Mouse (Mus musculus) testis, adult 2 months (tissue): ENCODE results near the gene Tprn. TPM values are rescaled to one million over a fixed set of nuclear protein-coding genes. Genes with fewer than 3 reads are reported as not detected.
"Not testable (repeated sequence)": the region's sequence is repeated elsewhere in the genome, so short reads cannot be mapped to it uniquely, and the experiment has no call there.

ENCODE experiments used
- H3K27ac ChIP-seq: fragments of 200-500 bp; 2 replicates; pipeline ENCODE4 v1.5.1; 2012; ENCODE audit warnings: low read depth, low read length; ENCODE audit not compliant: control insufficient read depth, insufficient read depth
- H3K27me3 ChIP-seq: fragments of 200-500 bp; 2 replicates; pipeline ENCODE4 v1.6.1; 2012; ENCODE audit warnings: mild to moderate bottlenecking, low read length, moderate library complexity; ENCODE audit not compliant: control insufficient read depth, insufficient read depth
- H3K36me3 ChIP-seq: fragments of 200-500 bp; 2 replicates; pipeline ENCODE4 v1.6.1; 2012; ENCODE audit warnings: mild to moderate bottlenecking, low read length; ENCODE audit not compliant: control insufficient read depth, insufficient read depth
- H3K4me1 ChIP-seq: fragments of 200-500 bp; 2 replicates; pipeline ENCODE4 v1.6.1; 2012; ENCODE audit warnings: low read length; ENCODE audit not compliant: control insufficient read depth, insufficient read depth
- H3K4me3 ChIP-seq: fragments of 200-500 bp; 2 replicates; pipeline ENCODE4 v1.5.1; 2012; ENCODE audit warnings: low read depth, mild to moderate bottlenecking, low read length, moderate library complexity, mixed read lengths; ENCODE audit not compliant: control insufficient read depth
- CTCF ChIP-seq: fragments of 200-500 bp; IDR thresholded peaks from 2 replicates; pipeline ENCODE4 v1.5.1; 2012; ENCODE audit warnings: low read depth, mild to moderate bottlenecking, inconsistent platforms, low read length, moderate library complexity; ENCODE audit not compliant: control insufficient read depth, insufficient read depth, insufficient replicate concordance
- POLR2A ChIP-seq: fragments of 200-500 bp; IDR thresholded peaks from 2 replicates; pipeline ENCODE4 v1.6.1; 2012; ENCODE audit warnings: low read depth, mild to moderate bottlenecking, inconsistent platforms, low read length, moderate library complexity; ENCODE audit not compliant: control insufficient read depth
- polyA plus RNA-seq: library from polyadenylated mRNA; depleted of rRNA; stranded (reverse); fragments of >200 nt; gene quantifications from 2 replicates; pipeline ENCODE4 v1.2.3, GENCODE M21; 2012

Tprn gene
- polyA plus RNA-seq, 1 experiment = 357 TPM

- Histone ChIP-seq H3K36me3 (no peaks in the 10 kb centered on the region; the same call in 1 of the 2 replicates), H3K4me3 (no peak overlapping the region), H3K27ac (no peak overlapping the region), H3K4me1 (peaks cover 23% of the 10 kb centered on the region), H3K27me3 (no peaks in the 10 kb centered on the region)
- no peak for TF ChIP-seq POLR2A
- no peak for TF ChIP-seq CTCF
Observed at GRCm38 (mm10) chr2:25244144-25244543, 18.3 kb upstream of the Tprn start.

- Histone ChIP-seq H3K4me3 (no peak within 1 kb of the TSS), H3K27me3 (no peaks in the 10 kb centered on the region), H3K36me3 (no peaks in the 10 kb centered on the region; the same call in 1 of the 2 replicates), H3K27ac (no peak within 1 kb of the TSS), H3K4me1 (peaks cover 11% of the 10 kb centered on the region)
- no peak for TF ChIP-seq CTCF
- no peak for TF ChIP-seq POLR2A
Observed at GRCm38 (mm10) chr2:25246183-25247072, 16.0 kb upstream of the Tprn start, which contains the start of gene AL732309.1. TSS of gene AL732309.1 (minus strand) at chr2:25246863.

- Histone ChIP-seq H3K27me3 (no peaks in the 10 kb centered on the region), H3K4me1 (peaks cover 6% of the 10 kb centered on the region), H3K27ac (no peak overlapping the region), H3K4me3 (no peak overlapping the region), H3K36me3 (no peaks in the 10 kb centered on the region)
- TF ChIP-seq POLR2A (no peak), CTCF (no peak)
Observed at GRCm38 (mm10) chr2:25252331-25252730, 10.1 kb upstream of the Tprn start.

GRCm38 (mm10) chr2:25255284-25255779, 7.1 kb upstream of the Tprn start, which contains the start of gene Tmem203:
TSS of gene Tmem203 (plus strand) at chr2:25255439.
- Histone ChIP-seq H3K4me3 (peak within 1 kb of the TSS; percentile 99), H3K36me3 (no peaks in the 10 kb centered on the region), H3K27ac (peak within 1 kb of the TSS; percentile 85), H3K27me3 (no peaks in the 10 kb centered on the region), H3K4me1 (peaks cover 6% of the 10 kb centered on the region)
- TF ChIP-seq CTCF (no peak), POLR2A (peak; percentile 88)

- not testable (repeated sequence) for H3K4me3 ChIP-seq, H3K27ac ChIP-seq, H3K36me3 ChIP-seq, H3K27me3 ChIP-seq, H3K4me1 ChIP-seq
Observed at GRCm38 (mm10) chr2:25256443-25257109, 5.8 kb upstream of the Tprn start.

GRCm38 (mm10) chr2:25257250-25257649, 5.2 kb upstream of the Tprn start:
- not testable (repeated sequence) for H3K4me3 ChIP-seq, H3K27ac ChIP-seq, H3K27me3 ChIP-seq, H3K36me3 ChIP-seq
- H3K4me1 ChIP-seq = peaks cover 10% of the 10 kb centered on the region

- no peak for TF ChIP-seq POLR2A
- TF ChIP-seq CTCF = no peak
- Histone ChIP-seq H3K36me3 (no peaks in the 10 kb centered on the region; the same call in 1 of the 2 replicates), H3K27me3 (no peaks in the 10 kb centered on the region), H3K27ac (no peak overlapping the region), H3K4me1 (peaks cover 20% of the 10 kb centered on the region), H3K4me3 (no peak overlapping the region)
Observed at GRCm38 (mm10) chr2:25258887-25259286, 3.5 kb upstream of the Tprn start.
